Mouse (Mus musculus): Measurements from ENCODE around the gene Tspan10. TPM values are rescaled to one million over a fixed set of nuclear protein-coding genes. Genes with fewer than 3 reads are reported as not detected.

Tspan10 gene
- polyA plus RNA-seq, 1 experiment, result not detected

GRCm38 (mm10) chr11:120493911-120494310, 51.5 kb downstream of the Tspan10 start:
- H3K27ac ChIP-seq (replicated peaks; ENCODE audit: low read depth, low read length), result no peak overlapping the region
- H3K4me3 ChIP-seq (ENCODE audit: insufficient read depth, low read depth, low read length), result 0 out of 2 replicates have a peak overlapping the region, but pooled peaks have one; percentile 3
- peaks cover 8% of the 10 kb centered on the region for H3K4me1 ChIP-seq (ENCODE audit: control insufficient read depth, insufficient read depth, insufficient read length, low read length)

Other genes starting within 250 kb of the Tspan10 start
- 5.7 and 5.9 TPM in 2 replicates for gene Bahcc1, start 209.7 kb upstream of the Tspan10 start, polyA plus RNA-seq (2012; ENCODE audit: insufficient read depth, insufficient read length, missing spikeins)
- gene Actg1, start 94.1 kb upstream of the Tspan10 start, polyA plus RNA-seq (2012; ENCODE audit: insufficient read depth, insufficient read length, missing spikeins), result 325 and 418 TPM in 2 replicates
- not detected in 2 replicates for gene Fscn2, start 81.1 kb upstream of the Tspan10 start, polyA plus RNA-seq (2012; ENCODE audit: insufficient read depth, insufficient read length, missing spikeins)
- gene Faap100, start 63.9 kb upstream of the Tspan10 start, polyA plus RNA-seq (2012; ENCODE audit: insufficient read depth, insufficient read length, missing spikeins), result 6.2 and 7.3 TPM in 2 replicates
- gene Nploc4, start 4.9 kb upstream of the Tspan10 start, polyA plus RNA-seq (2012; ENCODE audit: insufficient read depth, insufficient read length, missing spikeins), result 27.2 and 35.9 TPM in 2 replicates
- gene Pde6g, start 10.9 kb downstream of the Tspan10 start, polyA plus RNA-seq (2012; ENCODE audit: insufficient read depth, insufficient read length, missing spikeins), result not detected in 2 replicates
- 58.7 and 70.2 TPM in 2 replicates for gene Oxld1, start 15.4 kb downstream of the Tspan10 start, polyA plus RNA-seq (2012; ENCODE audit: insufficient read depth, insufficient read length, missing spikeins)
- 5.7 and 8.6 TPM in 2 replicates for gene Ccdc137, start 15.5 kb downstream of the Tspan10 start, polyA plus RNA-seq (2012; ENCODE audit: insufficient read depth, insufficient read length, missing spikeins)
- gene Arl16, start 25.0 kb downstream of the Tspan10 start, polyA plus RNA-seq (2012; ENCODE audit: insufficient read depth, insufficient read length, missing spikeins), result 11.4 and 20.4 TPM in 2 replicates
- gene Mrpl12, start 42.0 kb downstream of the Tspan10 start, polyA plus RNA-seq (2012; ENCODE audit: insufficient read depth, insufficient read length, missing spikeins), result 278 and 304 TPM in 2 replicates
- 32.9 and 33.9 TPM in 2 replicates for gene Slc25a10, start 49.2 kb downstream of the Tspan10 start, polyA plus RNA-seq (2012; ENCODE audit: insufficient read depth, insufficient read length, missing spikeins)
- not detected in 2 replicates for gene Gcgr, start 88.1 kb downstream of the Tspan10 start, polyA plus RNA-seq (2012; ENCODE audit: insufficient read depth, insufficient read length, missing spikeins)
- 24.6 and 28.0 TPM in 2 replicates for gene Mcrip1, start 107.1 kb downstream of the Tspan10 start, polyA plus RNA-seq (2012; ENCODE audit: insufficient read depth, insufficient read length, missing spikeins)
- 4.1 and 5.5 TPM in 2 replicates for gene Ppp1r27, start 108.5 kb downstream of the Tspan10 start, polyA plus RNA-seq (2012; ENCODE audit: insufficient read depth, insufficient read length, missing spikeins)
- gene P4hb, start 130.6 kb downstream of the Tspan10 start, polyA plus RNA-seq (2012; ENCODE audit: insufficient read depth, insufficient read length, missing spikeins), result 95.0 and 97.3 TPM in 2 replicates
- gene Arhgdia, start 139.0 kb downstream of the Tspan10 start, polyA plus RNA-seq (2012; ENCODE audit: insufficient read depth, insufficient read length, missing spikeins), result 117 and 146 TPM in 2 replicates
- 49.2 and 58.8 TPM in 2 replicates for gene Alyref, start 155.7 kb downstream of the Tspan10 start, polyA plus RNA-seq (2012; ENCODE audit: insufficient read depth, insufficient read length, missing spikeins)
- gene Anapc11, start 155.8 kb downstream of the Tspan10 start, polyA plus RNA-seq (2012; ENCODE audit: insufficient read depth, insufficient read length, missing spikeins), result 54.9 and 59.1 TPM in 2 replicates
- gene Npb, start 165.8 kb downstream of the Tspan10 start, polyA plus RNA-seq (2012; ENCODE audit: insufficient read depth, insufficient read length, missing spikeins), result not detected in 2 replicates
- 104 and 131 TPM in 2 replicates for gene Pcyt2, start 175.3 kb downstream of the Tspan10 start, polyA plus RNA-seq (2012; ENCODE audit: insufficient read depth, insufficient read length, missing spikeins)
- 5.8 and 10.5 TPM in 2 replicates for gene Sirt7, start 182.6 kb downstream of the Tspan10 start, polyA plus RNA-seq (2012; ENCODE audit: insufficient read depth, insufficient read length, missing spikeins)
- gene Mafg, start 191.0 kb downstream of the Tspan10 start, polyA plus RNA-seq (2012; ENCODE audit: insufficient read depth, insufficient read length, missing spikeins), result 10.4 and 13.3 TPM in 2 replicates
- 1.0 and 1.3 TPM in 2 replicates for gene Pycr1, start 201.1 kb downstream of the Tspan10 start, polyA plus RNA-seq (2012; ENCODE audit: insufficient read depth, insufficient read length, missing spikeins)
- 2.7 and 3.8 TPM in 2 replicates for gene Myadml2, start 205.5 kb downstream of the Tspan10 start, polyA plus RNA-seq (2012; ENCODE audit: insufficient read depth, insufficient read length, missing spikeins)
- gene Notum, start 218.5 kb downstream of the Tspan10 start, polyA plus RNA-seq (2012; ENCODE audit: insufficient read depth, insufficient read length, missing spikeins), result not detected in 2 replicates
- gene Aspscr1, start 230.3 kb downstream of the Tspan10 start, polyA plus RNA-seq (2012; ENCODE audit: insufficient read depth, insufficient read length, missing spikeins), result 33.3 and 33.7 TPM in 2 replicates